Mouse (Mus musculus) testis, adult 2 months (tissue): Measurements from ENCODE around the gene Cyp2c23. TPM values are rescaled to one million over a fixed set of nuclear protein-coding genes. Genes with fewer than 3 reads are reported as not detected.

Source experiments
- H3K27ac ChIP-seq: fragments of 200-500 bp; 2 replicates; pipeline ENCODE4 v1.5.1; 2012; ENCODE audit warnings: low read depth, low read length; ENCODE audit not compliant: control insufficient read depth, insufficient read depth
- H3K27me3 ChIP-seq: fragments of 200-500 bp; 2 replicates; pipeline ENCODE4 v1.6.1; 2012; ENCODE audit warnings: mild to moderate bottlenecking, low read length, moderate library complexity; ENCODE audit not compliant: control insufficient read depth, insufficient read depth
- H3K36me3 ChIP-seq: fragments of 200-500 bp; 2 replicates; pipeline ENCODE4 v1.6.1; 2012; ENCODE audit warnings: mild to moderate bottlenecking, low read length; ENCODE audit not compliant: control insufficient read depth, insufficient read depth
- H3K4me1 ChIP-seq: fragments of 200-500 bp; 2 replicates; pipeline ENCODE4 v1.6.1; 2012; ENCODE audit warnings: low read length; ENCODE audit not compliant: control insufficient read depth, insufficient read depth
- H3K4me3 ChIP-seq: fragments of 200-500 bp; 2 replicates; pipeline ENCODE4 v1.5.1; 2012; ENCODE audit warnings: low read depth, mild to moderate bottlenecking, low read length, moderate library complexity, mixed read lengths; ENCODE audit not compliant: control insufficient read depth
- CTCF ChIP-seq: fragments of 200-500 bp; IDR thresholded peaks from 2 replicates; pipeline ENCODE4 v1.5.1; 2012; ENCODE audit warnings: low read depth, mild to moderate bottlenecking, inconsistent platforms, low read length, moderate library complexity; ENCODE audit not compliant: control insufficient read depth, insufficient read depth, insufficient replicate concordance
- POLR2A ChIP-seq: fragments of 200-500 bp; IDR thresholded peaks from 2 replicates; pipeline ENCODE4 v1.6.1; 2012; ENCODE audit warnings: low read depth, mild to moderate bottlenecking, inconsistent platforms, low read length, moderate library complexity; ENCODE audit not compliant: control insufficient read depth
- polyA plus RNA-seq: library from polyadenylated mRNA; depleted of rRNA; stranded (reverse); fragments of >200 nt; gene quantifications from 2 replicates; pipeline ENCODE4 v1.2.3, GENCODE M21; 2012

The Cyp2c23 gene
- polyA plus RNA-seq, 1 experiment, result 0.85 TPM

DNA sequence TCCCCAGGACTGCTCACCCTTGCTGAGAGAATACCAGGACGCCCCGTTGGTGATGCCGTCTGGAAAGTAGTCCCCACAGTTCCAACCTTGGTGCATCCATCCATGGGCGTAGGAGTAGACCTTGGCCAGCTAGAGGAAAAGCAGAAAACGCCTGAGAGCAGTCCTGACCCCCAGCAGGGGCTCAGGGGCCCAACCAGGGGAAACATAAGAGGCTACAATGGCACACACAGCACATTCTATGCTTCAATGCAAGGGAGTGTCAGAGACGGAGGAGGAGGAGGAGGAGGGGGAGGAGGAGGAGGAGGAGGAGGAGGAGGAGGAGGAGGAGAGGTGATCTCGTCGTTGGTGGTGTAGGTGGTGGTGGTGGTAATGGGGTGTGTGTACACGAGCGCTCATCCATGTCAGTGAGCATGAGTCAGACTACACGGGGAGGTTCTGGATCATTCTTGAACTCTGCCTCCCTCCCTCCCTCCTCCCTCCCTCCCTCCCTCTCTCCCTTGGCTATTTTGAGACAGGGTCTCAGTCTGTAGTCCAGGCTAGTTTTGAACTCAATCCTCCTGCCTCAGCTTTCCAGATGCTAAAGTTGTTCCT is 60.5 kb downstream of the Cyp2c23 start:
- Histone ChIP-seq H3K27ac (no peak overlapping the region), H3K4me1 (no peaks in the 10 kb centered on the region), H3K4me3 (no peak overlapping the region), H3K27me3 (no peaks in the 10 kb centered on the region), H3K36me3 (no peaks in the 10 kb centered on the region)
- TF ChIP-seq CTCF, result no peak
- TF ChIP-seq POLR2A, result no peak

DNA sequence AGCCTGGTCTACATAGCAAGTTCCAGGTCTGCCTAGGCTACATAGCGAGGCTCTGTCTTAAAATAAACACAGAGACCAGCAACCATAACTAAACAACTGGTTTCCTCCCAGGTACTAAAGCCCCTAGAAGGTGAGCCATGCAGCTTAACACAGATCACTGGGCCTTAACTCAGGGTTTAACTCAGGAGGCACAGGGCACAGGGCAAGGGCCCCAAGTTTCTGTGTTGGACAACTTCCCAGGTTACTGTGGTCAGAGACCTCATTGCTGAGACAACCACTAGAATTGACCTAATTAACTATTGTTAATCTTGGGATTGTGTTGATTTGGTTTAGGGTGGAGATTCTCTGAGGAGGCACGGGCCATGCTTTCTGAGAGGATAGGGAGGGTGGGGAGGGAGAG is 62.5 kb downstream of the Cyp2c23 start:
- H3K4me3 ChIP-seq, result no peak overlapping the region
- no peaks in the 10 kb centered on the region for H3K27me3 ChIP-seq
- no peaks in the 10 kb centered on the region for H3K4me1 ChIP-seq
- TF ChIP-seq CTCF (no peak), POLR2A (no peak)
- no peaks in the 10 kb centered on the region for H3K36me3 ChIP-seq
- H3K27ac ChIP-seq, result no peak overlapping the region

DNA sequence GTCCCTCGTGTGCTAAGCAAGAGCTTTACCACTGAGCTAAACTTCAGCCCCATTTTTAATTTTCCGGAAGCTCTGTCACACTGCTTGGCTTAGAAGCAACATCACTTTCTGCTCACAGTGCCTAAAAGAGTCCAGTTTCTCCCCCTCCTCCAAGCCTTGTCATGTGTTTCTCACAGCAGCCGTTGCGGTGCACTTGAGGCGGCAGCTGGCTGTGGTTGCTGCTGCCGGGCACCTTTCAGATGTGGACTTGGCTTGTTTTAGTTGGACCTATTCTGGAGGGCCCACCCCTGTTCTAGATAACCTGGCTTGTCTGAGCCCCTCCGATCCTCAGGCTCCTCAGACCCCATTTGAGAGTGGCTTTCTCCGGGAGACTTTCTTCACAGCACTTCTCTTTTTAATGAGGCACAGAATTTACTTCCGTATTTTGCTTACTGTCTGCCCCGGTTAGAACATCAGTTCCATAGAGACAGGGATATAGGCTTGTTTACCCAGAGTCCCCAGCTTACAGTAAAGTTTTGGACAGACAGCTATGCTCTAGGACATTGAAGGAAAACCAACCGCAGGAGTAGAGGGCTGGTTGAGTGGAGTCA is 63.4 kb downstream of the Cyp2c23 start:
- H3K4me3 ChIP-seq, result no peak overlapping the region
- H3K27me3 ChIP-seq, result no peaks in the 10 kb centered on the region
- H3K27ac ChIP-seq, result no peak overlapping the region
- no peaks in the 10 kb centered on the region for H3K36me3 ChIP-seq
- no peak for TF ChIP-seq POLR2A
- H3K4me1 ChIP-seq, result no peaks in the 10 kb centered on the region

DNA sequence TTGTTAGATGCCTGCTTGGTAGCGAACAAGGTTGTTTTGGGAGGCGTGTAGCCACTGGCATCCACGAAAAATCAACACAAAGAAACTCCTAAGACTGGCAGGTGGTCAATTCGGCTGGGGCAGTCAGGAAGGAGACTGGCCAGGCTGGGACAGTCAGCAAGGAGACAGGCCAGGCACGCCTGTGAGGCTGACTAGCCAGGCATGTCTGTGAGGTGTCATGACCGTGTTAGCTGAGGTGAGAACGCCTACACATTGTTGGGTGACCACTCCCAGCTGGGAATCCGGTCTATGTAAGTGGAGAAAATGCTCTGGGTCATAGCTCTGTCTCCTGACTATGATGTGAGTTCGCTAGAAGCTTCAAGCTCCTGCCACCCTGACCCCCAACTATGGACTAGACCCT is 66.2 kb downstream of the Cyp2c23 start:
- H3K36me3 ChIP-seq, result no peaks in the 10 kb centered on the region
- H3K27me3 ChIP-seq, result no peaks in the 10 kb centered on the region
- TF ChIP-seq CTCF (no peak), POLR2A (no peak)
- no peak overlapping the region for H3K27ac ChIP-seq
- no peak overlapping the region for H3K4me3 ChIP-seq
- no peaks in the 10 kb centered on the region for H3K4me1 ChIP-seq

DNA sequence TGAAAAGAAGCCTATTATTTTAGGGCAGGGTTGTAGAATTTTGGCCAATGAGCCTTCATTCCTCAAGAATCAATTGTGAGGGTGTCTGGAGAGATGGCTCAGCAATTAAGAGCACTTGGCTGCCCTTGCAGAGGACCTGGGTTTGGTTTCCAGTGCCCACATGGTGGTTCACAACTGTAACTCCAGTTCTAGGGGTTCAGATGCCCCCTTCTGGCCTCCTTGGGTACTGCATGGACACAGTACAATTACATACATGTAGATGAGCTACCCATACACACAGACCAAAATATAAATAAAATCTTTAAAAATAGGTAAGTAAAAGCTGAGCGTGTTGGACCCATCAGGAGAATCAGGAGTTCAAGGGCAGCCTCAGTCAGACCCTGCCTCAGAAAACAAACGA is 67.8 kb downstream of the Cyp2c23 start:
- TF ChIP-seq POLR2A, result no peak
- peak; percentile 43; the same call in 1 of the 2 replicates for TF ChIP-seq CTCF
- H3K4me1 ChIP-seq, result no peaks in the 10 kb centered on the region
- no peak overlapping the region for H3K4me3 ChIP-seq
- no peaks in the 10 kb centered on the region for H3K27me3 ChIP-seq
- no peaks in the 10 kb centered on the region for H3K36me3 ChIP-seq
- no peak overlapping the region for H3K27ac ChIP-seq

DNA sequence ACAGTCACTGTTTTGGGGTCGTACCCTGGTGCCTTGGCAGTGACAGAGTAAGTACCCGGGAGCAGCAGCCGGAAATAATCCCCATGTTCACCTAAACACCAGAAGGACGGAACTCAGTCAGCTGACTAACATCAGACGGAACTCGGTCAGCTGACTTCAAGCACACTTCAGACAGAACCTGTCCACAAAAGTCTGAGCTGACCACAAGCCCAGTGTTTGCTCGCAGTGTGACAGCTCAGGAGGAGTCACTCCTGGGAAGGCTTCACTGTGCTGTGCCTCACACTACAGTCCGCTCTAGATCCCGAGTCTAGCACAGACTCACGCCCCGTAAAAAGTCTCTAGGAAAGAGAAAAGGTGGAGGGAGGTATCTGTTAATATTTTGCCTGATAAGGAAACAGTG is 69.0 kb downstream of the Cyp2c23 start:
- no peaks in the 10 kb centered on the region for H3K27me3 ChIP-seq
- H3K4me1 ChIP-seq, result no peaks in the 10 kb centered on the region
- no peak overlapping the region for H3K4me3 ChIP-seq
- TF ChIP-seq POLR2A (no peak), CTCF (no peak)
- H3K27ac ChIP-seq, result no peak overlapping the region
- no peaks in the 10 kb centered on the region for H3K36me3 ChIP-seq

DNA sequence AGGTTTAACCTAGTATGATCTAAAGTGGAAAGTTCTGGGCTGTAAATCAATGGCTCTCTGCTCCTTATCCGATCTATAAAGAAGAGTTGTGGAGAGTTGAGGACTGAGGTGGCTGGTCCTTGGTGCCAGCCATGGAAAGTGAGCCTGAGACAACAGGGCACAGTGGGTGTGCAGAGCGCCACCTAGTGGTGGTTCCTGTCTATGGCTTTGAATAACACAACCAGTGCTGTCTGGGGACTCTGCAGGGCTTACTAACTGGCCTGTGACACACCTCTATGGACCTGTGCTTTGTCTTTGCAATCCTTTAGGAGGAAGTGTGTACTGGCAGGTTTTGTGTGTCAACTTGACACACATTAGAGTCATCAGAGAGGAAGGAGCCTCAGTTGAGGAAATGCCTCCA is 69.8 kb downstream of the Cyp2c23 start:
- H3K27me3 ChIP-seq, result no peaks in the 10 kb centered on the region
- no peak overlapping the region for H3K27ac ChIP-seq
- no peaks in the 10 kb centered on the region for H3K4me1 ChIP-seq
- no peak overlapping the region for H3K4me3 ChIP-seq
- TF ChIP-seq POLR2A, result no peak
- TF ChIP-seq CTCF, result peak; percentile 97
- no peaks in the 10 kb centered on the region for H3K36me3 ChIP-seq
